Mouse (Mus musculus) embryonic facial prominence, embryonic 11.5 days (tissue): ENCODE measurements at regions not wholly inside any gene's neighbourhood (a gene's known extent, or its start where the extent isn't known, plus 50 kb on each side); places are given as distances from the start of the nearest gene placed in this dataset.
A peak's percentile ranks its signal among the peaks of the same experiment; 100 is the strongest.

Experiments
- ATAC-seq: fragments of 200-750 bp; cut with Nextera tagmentation; replicated peaks from 2 replicates; pipeline ENCODE4 v1.8.0; 2017; ENCODE audit warnings: low read depth; ENCODE audit not compliant: insufficient number of reproducible peaks, low FRiP score, low TSS enrichment
- DNase-seq: peaks from one replicate; pipeline ENCODE4 v3.0.0-alpha.2; 2015; ENCODE audit warnings: low spot score
- H3K27ac ChIP-seq: fragments of 300-500 bp; sonication (generic); replicated peaks from 2 replicates; pipeline ENCODE4 v1.5.1; 2014; ENCODE audit warnings: mild to moderate bottlenecking, low read depth, low read length, control low read depth
- H3K27me3 ChIP-seq: fragments of 300-500 bp; sonication (generic); 2 replicates; pipeline ENCODE4 v1.6.1; 2014; ENCODE audit warnings: mild to moderate bottlenecking, low read length, moderate library complexity, mixed read lengths; ENCODE audit not compliant: control insufficient read depth, insufficient read depth
- H3K36me3 ChIP-seq: fragments of 300-500 bp; sonication (generic); replicated peaks from 2 replicates; pipeline ENCODE4 v1.6.1; 2014; ENCODE audit warnings: low read depth, mild to moderate bottlenecking, low read length, moderate library complexity, mixed read lengths; ENCODE audit not compliant: control insufficient read depth, insufficient read depth
- H3K4me1 ChIP-seq: fragments of 300-500 bp; sonication (generic); 2 replicates; pipeline ENCODE4 v1.6.1; 2014; ENCODE audit warnings: low read length, mixed read lengths; ENCODE audit not compliant: control insufficient read depth, insufficient read depth
- H3K4me2 ChIP-seq: fragments of 300-500 bp; sonication (generic); 2 replicates; pipeline ENCODE4 v1.6.1; 2014; ENCODE audit warnings: low read depth, mild to moderate bottlenecking, control low read depth, low read length, moderate library complexity
- H3K4me3 ChIP-seq: fragments of 300-500 bp; sonication (generic); 2 replicates; pipeline ENCODE4 v1.5.1; 2014; ENCODE audit warnings: low read depth, low read length, control low read depth
- H3K9ac ChIP-seq: fragments of 300-500 bp; sonication (generic); replicated peaks from 2 replicates; pipeline ENCODE4 v1.6.1; 2014; ENCODE audit warnings: mild to moderate bottlenecking, control low read depth, low read length
- H3K9me3 ChIP-seq: fragments of 300-500 bp; sonication (generic); replicated peaks from 2 replicates; pipeline ENCODE4 v1.6.1; 2016; ENCODE audit warnings: mild to moderate bottlenecking, low read length, inconsistent platforms, mixed read lengths; ENCODE audit not compliant: control insufficient read depth
- WGBS: fragments of 180-500 bp; shearing (Covaris S2); extraction: QIAGEN DNeasy Blood & Tissue Kit; methylation state at CpG from one replicate; pipeline ENCODE4 v1.1.7; 2014; 5-methylcytosine and 5-hydroxymethylcytosine counted together

DNA sequence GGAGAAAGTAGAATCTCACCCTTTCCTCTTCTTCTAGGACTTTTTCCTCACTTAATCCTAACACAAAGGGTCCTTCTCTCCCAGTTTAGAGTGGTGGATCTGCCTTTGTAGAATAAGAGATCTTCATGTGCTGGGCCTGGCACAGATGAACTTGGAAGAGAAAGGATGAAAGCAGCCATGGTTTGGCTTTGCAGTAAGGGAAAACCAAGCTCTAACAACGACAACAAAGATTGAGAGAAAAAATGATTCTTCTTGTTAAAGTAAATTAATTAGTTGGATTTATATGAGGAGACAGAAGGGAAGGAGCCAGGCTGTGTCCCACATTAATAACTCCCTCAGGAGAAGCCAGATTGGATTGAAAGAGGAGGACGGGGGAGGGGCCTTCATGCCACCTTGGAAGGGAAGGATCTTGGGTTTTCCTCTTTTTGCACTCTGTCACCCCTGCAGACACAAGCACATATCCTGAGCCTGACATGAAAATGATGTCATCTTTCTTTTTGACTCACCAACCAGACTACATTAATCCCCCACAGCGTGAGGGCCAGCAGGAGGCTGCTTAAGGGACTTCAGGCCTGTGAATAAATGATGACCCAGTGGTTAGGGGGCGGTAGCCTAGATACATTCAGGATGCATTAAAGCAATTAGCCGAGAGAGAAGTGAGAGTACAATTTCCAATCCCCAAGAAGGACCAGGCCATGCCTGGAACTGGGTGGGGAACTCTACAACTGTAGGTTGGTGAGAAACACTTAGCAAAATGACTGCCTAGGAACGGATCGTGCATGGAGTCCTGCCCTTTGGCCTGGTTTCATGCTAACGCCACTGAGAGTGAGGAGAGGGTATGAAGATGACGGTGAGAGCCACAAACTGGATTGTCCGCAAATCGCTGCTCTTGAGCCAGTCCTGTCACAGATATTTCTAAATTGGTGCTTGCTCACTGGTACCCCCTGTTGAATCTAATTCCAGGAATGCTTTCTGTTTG, 69.4 kb upstream of the Klf7 start:
- Histone ChIP-seq H3K27ac (no peak overlapping the region), H3K9me3 (no peaks in the 10 kb centered on the region), H3K4me1 (peaks cover 3% of the 10 kb centered on the region; the same call in 1 of the 2 replicates), H3K9ac (no peak overlapping the region), H3K27me3 (no peaks in the 10 kb centered on the region), H3K4me2 (no peak overlapping the region), H3K4me3 (no peak overlapping the region), H3K36me3 (no peaks in the 10 kb centered on the region)
- 61% methylated on average over 11 of the region's 11 CpGs for WGBS
- DNase-seq = no peak
- ATAC-seq = peak; percentile 72; the same call in 1 of the 2 replicates

DNA sequence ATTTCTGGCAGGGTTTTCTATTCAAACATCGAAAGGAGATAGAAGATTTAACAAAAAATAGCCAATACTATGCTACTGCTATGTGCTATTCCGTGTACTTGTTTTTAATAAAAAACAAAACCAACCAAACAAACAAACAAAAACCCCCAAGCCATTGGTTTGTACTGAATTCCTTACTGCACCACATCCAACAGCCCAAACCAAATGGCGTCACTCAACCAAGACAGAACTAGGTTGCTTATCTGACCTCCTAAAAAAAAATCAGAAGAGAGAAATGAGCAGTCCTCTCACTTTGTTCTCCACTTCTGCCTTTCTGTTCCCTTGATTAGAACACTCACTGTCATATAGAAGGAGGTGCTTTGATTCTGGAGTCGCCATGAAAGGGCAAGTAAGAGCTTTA, 68.6 kb upstream of the Klf7 start:
- H3K4me1 ChIP-seq = peaks cover 3% of the 10 kb centered on the region; the same call in 1 of the 2 replicates
- H3K4me3 ChIP-seq = no peak overlapping the region
- H3K27ac ChIP-seq = no peak overlapping the region
- DNase-seq (no peak), ATAC-seq (no peak)
- no peaks in the 10 kb centered on the region for H3K9me3 ChIP-seq
- H3K36me3 ChIP-seq = no peaks in the 10 kb centered on the region
- WGBS = 84% methylated on average over 4 of the region's 4 CpGs
- no peak overlapping the region for H3K9ac ChIP-seq
- no peak overlapping the region for H3K4me2 ChIP-seq
- no peaks in the 10 kb centered on the region for H3K27me3 ChIP-seq

DNA sequence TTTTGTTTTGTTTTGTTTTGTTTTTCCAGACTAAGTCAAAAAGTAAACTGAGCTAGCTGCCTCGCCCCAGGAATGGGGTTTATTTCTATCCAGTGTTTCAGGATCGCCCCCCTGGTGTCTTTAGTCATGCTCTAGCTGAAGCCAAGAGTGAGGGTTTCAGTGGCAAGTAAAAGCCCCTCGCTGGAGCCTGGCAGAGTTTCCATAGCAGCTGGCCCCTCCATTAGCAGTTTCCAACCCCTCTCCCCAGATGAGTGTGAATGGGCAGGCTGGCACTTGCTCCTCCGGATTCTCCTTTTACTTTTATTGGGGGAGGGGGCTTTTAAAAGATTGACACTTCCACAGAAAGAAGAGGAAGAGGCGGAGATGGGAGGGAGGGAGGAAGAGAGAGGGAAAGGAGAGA, 68.0 kb upstream of the Klf7 start:
- DNase-seq (no peak), ATAC-seq (no peak)
- peaks cover 3% of the 10 kb centered on the region; the same call in 1 of the 2 replicates for H3K4me1 ChIP-seq
- no peak overlapping the region for H3K4me2 ChIP-seq
- H3K27ac ChIP-seq = no peak overlapping the region
- no peaks in the 10 kb centered on the region for H3K36me3 ChIP-seq
- H3K9ac ChIP-seq = no peak overlapping the region
- no peaks in the 10 kb centered on the region for H3K27me3 ChIP-seq
- no peaks in the 10 kb centered on the region; the same call in 1 of the 2 replicates for H3K9me3 ChIP-seq
- WGBS = 24% methylated on average over 5 of the region's 5 CpGs
- H3K4me3 ChIP-seq = no peak overlapping the region

DNA sequence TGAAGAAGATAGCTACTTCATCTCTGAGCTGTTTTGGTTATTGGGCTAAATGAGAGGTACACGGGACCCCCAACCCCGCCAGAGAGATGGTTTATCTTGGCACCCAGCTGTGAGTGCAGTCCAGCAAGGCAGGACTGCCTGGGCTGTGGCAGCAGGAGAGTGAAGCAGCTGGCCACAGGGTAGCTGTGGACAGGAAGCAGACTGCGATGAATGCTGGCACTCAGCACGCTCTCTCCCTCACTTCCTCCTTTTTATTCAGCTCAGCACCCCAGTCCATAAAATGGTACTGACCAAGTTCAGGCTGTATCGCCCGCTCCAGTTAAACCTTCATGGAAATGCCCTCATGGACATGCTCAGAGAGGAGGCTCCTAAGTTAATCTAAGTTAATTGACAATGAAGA, 67.4 kb upstream of the Klf7 start:
- no peaks in the 10 kb centered on the region for H3K36me3 ChIP-seq
- WGBS = 34% methylated on average over 6 of the region's 6 CpGs
- H3K4me2 ChIP-seq = no peak overlapping the region
- peaks cover 3% of the 10 kb centered on the region; the same call in 1 of the 2 replicates for H3K4me1 ChIP-seq
- no peak overlapping the region for H3K4me3 ChIP-seq
- H3K27me3 ChIP-seq = no peaks in the 10 kb centered on the region
- no peak overlapping the region for H3K9ac ChIP-seq
- no peak for DNase-seq
- no peaks in the 10 kb centered on the region; the same call in 1 of the 2 replicates for H3K9me3 ChIP-seq
- H3K27ac ChIP-seq = no peak overlapping the region
- no peak for ATAC-seq

DNA sequence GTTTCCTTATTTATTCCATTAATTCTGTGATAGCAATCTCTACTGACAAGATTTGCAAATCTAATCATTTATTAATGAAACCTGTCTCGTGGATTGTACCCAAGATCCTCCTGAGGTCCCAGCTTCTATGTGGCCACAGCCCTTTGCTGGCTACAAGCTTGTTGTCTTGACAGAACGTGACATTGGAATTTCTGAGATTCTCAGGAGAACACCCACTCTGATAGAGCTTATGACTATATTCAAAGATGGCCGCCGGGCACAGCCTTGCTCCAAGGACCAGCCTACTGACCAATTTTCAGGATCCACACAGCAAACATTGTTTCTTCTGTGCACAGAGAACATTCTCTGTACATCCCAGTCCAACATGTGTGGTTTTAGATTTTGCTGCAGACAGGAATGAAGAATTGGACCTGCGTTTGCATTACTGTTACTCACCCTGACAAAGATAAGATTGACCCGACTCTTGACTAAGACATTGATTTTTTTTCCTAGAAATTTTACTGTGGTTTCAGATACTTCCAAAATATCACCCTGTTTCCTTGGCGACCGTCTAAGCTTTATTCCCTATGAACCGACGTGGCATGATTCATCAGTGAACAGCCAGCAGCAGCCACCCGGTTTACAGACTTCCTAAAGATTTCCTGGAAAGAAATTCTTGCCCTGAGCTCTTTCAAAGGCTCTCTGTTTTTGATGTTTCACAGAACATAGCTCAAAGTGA, 65.9 kb upstream of the Klf7 start:
- WGBS = 86% methylated on average over 11 of the region's 11 CpGs
- H3K4me2 ChIP-seq = no peak overlapping the region
- no peaks in the 10 kb centered on the region; the same call in 1 of the 2 replicates for H3K4me1 ChIP-seq
- no peaks in the 10 kb centered on the region; the same call in 1 of the 2 replicates for H3K9me3 ChIP-seq
- H3K36me3 ChIP-seq = no peaks in the 10 kb centered on the region
- no peak overlapping the region for H3K27ac ChIP-seq
- DNase-seq (no peak), ATAC-seq (no peak)
- no peaks in the 10 kb centered on the region for H3K27me3 ChIP-seq
- no peak overlapping the region for H3K4me3 ChIP-seq
- H3K9ac ChIP-seq = no peak overlapping the region

DNA sequence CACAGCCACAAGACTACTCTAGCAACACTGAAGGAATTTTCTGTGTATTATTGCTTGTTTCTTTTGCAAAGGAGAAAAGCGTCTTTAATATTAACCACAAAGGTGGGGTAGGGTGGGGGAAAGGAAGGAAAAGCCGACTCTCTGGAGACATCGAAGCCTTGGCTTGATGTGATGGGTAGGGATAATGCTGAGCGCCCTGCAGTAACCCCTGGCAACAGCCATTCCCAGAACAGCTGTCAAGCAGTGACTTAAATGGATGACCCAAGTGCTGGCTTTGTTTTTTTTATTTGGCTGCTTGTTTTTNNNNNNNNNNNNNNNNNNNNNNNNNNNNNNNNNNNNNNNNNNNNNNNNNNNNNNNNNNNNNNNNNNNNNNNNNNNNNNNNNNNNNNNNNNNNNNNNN, 51.6 kb upstream of the Klf7 start:
- 67% methylated on average over 4 of the region's 4 CpGs for whole genome bisulfite sequencing

DNA sequence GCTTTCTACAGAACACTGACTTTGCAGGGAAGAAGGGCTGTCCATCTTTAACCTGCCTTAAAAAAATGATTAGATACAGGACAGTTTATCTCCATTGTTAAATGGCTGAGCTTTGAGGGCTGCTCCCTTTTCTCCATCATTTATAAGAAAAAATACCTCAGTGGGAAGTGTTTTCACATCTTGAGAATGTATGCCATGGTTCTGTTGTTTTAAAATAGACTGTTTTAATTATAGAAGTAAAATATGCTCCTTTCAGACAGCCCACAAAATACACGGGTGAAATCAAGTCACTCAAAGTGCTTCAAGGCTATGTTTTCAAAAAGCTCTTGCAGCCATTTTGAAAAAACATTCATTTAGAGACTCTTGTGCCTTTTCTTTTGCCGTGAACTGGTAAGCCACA, 50.0 kb upstream of the Klf7 start:
- ATAC-seq = no peak

More for the DNA sequence above, 51.6 kb upstream of the Klf7 start:
- H3K4me3 ChIP-seq = no peak overlapping the region
- no peaks in the 10 kb centered on the region for H3K27me3 ChIP-seq
- no peaks in the 10 kb centered on the region for H3K9me3 ChIP-seq
- H3K36me3 ChIP-seq = no peaks in the 10 kb centered on the region
- ATAC-seq (no peak), DNase-seq (no peak)
- H3K9ac ChIP-seq = no peak overlapping the region
- H3K4me2 ChIP-seq = no peak overlapping the region
- H3K4me1 ChIP-seq = no peaks in the 10 kb centered on the region
- no peak overlapping the region for H3K27ac ChIP-seq

More for the DNA sequence above, 50.0 kb upstream of the Klf7 start:
- no peak overlapping the region for H3K4me3 ChIP-seq
- DNase-seq = no peak
- no peak overlapping the region for H3K4me2 ChIP-seq
- no peaks in the 10 kb centered on the region for H3K36me3 ChIP-seq
- 46% methylated on average over 2 of the region's 2 CpGs for WGBS
- H3K27me3 ChIP-seq = no peaks in the 10 kb centered on the region
- no peak overlapping the region for H3K9ac ChIP-seq
- no peak overlapping the region for H3K27ac ChIP-seq
- H3K9me3 ChIP-seq = no peaks in the 10 kb centered on the region
- H3K4me1 ChIP-seq = no peaks in the 10 kb centered on the region
